Mouse (Mus musculus) cerebellum, postnatal 25 days (tissue): ENCODE data around the gene Clca1.
A peak's percentile ranks its signal among the peaks of the same experiment; 100 is the strongest.
"Not testable (repeated sequence)": the region's sequence is repeated elsewhere in the genome, so short reads cannot be mapped to it uniquely, and the experiment has no call there.

Experiments
- DNase-seq, 2 experiments: peaks; one replicate each; pipeline ENCODE4 v3.0.0; 2021; ENCODE audit warnings: mixed read lengths in 2 of 2

Gene Clca1

DNA sequence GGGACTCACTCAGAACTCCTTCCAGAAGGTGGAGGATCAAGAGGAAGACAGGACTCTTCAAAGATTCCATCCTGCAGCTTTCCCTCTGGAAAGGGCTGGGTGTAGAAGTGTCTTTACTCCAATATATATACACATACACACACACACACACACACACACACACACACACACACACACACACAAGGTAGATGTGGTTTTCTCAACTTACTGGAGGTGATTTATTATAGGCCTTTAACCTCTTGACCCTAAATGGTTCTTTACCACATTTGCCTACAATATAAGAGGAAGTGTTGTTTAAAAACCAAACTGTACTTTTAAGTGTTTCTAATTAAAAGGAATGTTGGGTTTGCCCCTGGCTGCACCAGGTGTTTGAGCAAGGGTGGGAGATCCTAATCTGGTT lies at the start of gene Clca1:
TSS of gene Clca1 (minus strand) at position 101 of the 400 bp plus-strand sequence.
- DNase-seq, result no peak

GRCm38 (mm10) chr3:145080904-145081303 lies 48.3 kb upstream of the Clca1 start:
- DNase-seq, result no peak

- no peak for DNase-seq
Observed at GRCm38 (mm10) chr3:145078405-145078804, 45.8 kb upstream of the Clca1 start.

DNA sequence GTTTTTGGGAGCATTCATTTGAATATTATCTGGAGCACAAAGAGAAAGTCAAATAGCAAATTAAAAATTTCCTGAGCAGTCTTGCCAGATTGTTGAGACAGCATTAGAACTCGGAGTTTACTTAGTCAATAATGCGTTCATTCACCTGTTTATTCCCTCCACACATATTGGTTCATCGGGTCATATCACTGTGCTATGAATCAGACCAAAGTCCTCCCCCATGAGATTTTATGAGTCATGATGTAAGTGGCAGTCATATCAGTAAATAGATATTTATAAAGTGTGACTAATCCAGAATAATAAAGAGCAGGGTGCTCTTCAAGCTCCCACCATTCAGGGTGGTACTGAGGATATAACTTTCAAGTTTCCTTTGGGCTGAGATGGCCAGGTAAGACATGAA lies 39.8 kb upstream of the Clca1 start:
- DNase-seq, result no peak

- no peak for DNase-seq
Observed at GRCm38 (mm10) chr3:145068964-145069363, 36.4 kb upstream of the Clca1 start.

DNA sequence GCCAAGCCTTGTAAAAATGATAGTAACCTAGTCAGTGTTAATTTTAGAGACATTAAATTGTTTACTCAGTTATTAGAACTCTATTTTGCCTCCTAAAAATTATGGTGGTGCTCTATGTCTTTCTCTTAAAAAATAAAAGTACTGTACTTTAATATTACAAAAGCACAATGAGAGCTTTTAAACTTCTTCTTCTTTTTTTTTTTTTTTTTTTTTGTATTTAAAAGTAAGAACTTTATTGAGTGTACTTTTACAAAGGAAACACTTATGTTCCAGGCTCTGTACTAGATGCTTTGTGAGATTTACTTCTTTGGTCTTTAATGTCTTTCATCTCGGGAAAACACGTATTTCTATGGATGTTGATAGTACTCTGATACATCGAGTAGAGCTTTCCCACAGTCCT lies 22.6 kb upstream of the Clca1 start:
- not testable (repeated sequence) for DNase-seq

- DNase-seq, result no peak
Observed at GRCm38 (mm10) chr3:145049820-145050219, 17.2 kb upstream of the Clca1 start.

GRCm38 (mm10) chr3:145038813-145039212 lies 6.2 kb upstream of the Clca1 start:
- no peak for DNase-seq

DNA sequence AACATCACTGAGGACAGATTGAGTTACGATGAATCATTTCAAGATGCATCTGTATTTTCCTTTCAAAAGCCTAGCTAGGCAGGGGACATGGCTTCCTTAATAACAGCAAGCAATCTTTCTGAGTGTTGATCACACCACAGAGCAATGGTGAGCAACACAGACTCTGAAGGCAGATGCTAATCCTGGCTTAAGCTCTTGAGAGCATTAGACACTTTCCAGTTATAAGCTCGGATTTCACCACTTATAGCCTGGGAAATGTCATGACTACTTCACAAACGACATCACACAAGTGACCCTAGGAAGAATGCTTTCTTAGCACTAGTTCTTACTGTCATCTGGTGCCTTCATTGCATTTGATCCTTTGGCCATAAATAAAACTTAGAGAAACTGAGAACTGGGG lies 4.5 kb downstream of the Clca1 start:
- DNase-seq, result no peak

DNA sequence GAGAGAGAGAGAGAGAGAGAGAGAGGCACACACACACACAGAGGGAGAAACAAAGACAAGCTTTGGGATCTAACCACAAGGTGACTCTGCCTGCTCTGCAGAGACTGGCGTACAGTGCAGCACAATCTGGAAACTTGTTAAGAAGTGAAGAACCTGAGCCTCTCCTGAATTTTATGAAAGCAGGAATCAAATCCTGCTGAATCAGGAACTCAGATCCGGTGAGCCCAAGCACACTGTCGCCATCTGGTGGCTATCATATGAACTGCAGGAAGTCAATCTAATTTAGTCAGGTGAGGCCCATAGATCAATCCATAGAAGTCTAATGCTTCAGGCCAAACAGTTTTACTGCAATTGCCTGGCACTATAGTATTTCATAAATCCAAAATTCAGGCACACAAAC lies 5.8 kb downstream of the Clca1 start:
- peak; percentile 11 to 61 for DNase-seq

DNA sequence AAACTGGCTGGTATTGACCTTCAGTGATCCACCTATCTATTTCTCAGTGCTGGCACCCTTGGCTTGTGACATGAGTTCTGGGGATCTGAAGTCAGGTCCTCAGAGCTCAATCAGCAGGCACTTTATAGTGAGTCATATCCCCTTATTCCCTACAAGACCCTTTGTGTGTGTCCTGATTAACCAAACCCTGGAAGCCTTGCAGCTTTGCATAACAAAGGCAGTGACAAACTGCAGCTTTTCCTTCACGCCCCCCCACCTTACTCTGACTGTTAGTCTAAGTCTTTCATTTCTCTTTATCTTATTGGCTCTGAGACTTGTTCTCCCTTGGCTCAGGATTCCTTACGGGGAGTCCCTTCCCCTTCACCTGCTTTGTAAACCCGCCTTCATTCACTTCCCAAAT lies 14.8 kb downstream of the Clca1 start:
- no peak for DNase-seq

GRCm38 (mm10) chr3:145004422-145004821 lies 28.2 kb downstream of the Clca1 start:
- DNase-seq, result no peak

DNA sequence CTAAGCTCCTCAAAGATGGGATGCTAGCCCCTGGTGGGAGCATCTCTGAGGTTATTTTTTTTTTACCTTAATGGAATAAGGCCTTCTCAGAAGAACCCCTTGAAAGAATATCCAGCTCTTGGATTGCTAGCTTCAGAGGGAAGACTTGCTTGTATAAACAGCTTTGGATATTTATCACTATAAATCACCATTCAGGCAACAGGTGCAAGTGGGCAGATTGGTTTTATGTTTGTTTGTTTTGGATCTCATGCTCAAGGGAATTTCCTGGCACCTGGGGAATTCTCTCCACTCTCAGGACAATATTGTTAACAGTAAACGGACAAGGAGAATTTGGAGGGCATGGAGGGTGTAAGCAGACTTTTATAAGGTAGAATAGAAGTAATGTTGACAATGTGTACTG lies 31.7 kb downstream of the Clca1 start:
- no peak for DNase-seq

DNA sequence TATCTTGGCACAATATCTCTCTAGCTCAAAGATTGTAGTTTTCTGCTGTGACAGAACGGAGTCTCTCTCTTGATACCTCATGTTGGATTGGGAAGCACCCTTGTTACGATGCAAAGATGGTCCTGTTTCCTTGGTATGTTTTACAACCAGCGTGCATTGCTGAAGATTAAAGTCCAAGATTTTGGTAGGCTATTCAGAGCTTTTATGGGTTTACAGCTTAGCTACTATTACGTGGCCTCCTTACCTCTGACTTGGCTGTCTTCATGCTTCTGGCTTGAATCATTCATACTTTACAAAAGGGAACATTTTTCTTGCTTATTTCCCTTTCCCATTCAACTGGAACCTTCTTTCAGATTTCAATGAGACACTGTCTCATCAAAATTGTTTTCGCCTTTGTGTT lies 39.5 kb downstream of the Clca1 start:
- DNase-seq, result no peak

DNA sequence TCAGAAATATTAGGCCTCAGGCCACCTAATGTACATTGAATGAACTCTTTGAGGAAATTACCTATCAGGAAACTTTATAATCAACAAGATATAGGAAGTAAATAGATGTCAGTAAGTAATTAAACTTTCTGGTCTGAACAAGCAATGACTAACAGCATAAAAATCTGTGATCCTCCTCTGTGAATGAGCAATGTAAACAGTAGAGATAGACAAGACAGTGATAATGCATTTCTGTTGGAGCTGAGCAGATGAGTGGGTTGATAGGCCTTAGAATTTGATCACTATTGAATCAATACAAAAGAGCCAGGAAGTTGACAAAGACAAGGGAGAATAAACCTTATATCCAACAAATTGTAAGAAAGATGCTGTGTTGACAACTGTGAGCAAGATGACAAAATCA lies 40.0 kb downstream of the Clca1 start:
- DNase-seq, result no peak

- no peak for DNase-seq
Observed at GRCm38 (mm10) chr3:144985890-144986289, 46.7 kb downstream of the Clca1 start.

DNA sequence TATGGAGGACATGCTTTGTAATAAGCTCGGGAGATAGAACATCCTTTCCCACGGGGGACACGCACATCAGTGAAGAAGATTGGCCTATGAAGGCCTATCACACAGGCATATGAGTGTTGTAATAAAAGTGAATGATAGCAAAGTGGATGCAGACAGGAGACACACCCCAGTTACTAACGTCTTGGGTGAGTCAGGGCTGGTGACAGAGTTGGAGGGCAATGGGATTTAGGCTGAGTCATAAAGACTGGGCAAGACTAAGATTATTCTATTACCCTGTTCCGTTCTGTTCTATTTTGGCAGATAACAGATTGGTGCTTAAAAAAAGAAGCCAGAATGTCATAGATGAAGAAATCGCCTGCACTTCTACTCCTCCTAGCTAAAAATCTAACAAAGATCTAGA lies 52.0 kb downstream of the Clca1 start:
- DNase-seq, result no peak

DNA sequence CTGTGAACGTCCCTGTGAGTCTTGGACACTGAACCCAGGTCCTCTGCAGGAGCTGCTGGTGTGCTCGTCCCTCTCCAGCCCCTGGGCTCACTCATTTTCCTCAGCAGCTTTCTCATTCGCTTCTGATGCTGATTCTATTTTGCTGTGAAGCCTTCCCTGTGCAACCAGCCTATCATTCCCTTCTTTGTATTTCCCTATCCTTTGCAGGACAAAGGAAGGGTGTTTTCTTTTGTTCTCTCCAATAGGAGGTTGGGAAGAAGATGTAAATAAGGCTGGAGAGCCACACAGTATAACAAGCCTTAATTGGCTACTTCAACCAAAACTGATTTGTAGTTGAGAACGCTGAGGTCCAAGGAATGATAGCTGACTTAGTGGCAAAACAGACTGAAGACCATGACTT lies 54.9 kb downstream of the Clca1 start:
- DNase-seq, result no peak

DNA sequence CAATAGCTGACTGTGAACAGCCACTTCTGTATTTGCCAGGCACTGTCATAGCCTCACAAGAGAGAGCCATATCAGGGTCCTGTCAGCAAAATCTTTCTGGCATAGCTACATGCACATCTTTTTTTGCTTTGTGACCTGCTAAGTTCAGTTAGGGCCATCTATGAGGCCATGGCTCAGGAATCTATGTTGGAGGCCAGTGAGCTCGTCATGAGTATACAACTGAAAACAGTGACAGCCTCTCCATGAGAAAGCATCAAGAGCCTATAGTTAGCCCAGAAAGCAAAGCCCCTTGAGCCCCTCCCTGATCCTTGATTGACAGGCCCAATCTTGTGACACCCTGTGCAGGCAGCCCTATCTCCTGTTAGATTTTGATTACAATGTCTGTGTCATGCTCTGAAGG lies 56.5 kb downstream of the Clca1 start:
- DNase-seq, result no peak

GRCm38 (mm10) chr3:144974945-144975344 lies 57.6 kb downstream of the Clca1 start, which contains the start of gene Clca4a:
Gene Clca4a, minus strand, starts transcription at chr3:144975045.
- no peak for DNase-seq

DNA sequence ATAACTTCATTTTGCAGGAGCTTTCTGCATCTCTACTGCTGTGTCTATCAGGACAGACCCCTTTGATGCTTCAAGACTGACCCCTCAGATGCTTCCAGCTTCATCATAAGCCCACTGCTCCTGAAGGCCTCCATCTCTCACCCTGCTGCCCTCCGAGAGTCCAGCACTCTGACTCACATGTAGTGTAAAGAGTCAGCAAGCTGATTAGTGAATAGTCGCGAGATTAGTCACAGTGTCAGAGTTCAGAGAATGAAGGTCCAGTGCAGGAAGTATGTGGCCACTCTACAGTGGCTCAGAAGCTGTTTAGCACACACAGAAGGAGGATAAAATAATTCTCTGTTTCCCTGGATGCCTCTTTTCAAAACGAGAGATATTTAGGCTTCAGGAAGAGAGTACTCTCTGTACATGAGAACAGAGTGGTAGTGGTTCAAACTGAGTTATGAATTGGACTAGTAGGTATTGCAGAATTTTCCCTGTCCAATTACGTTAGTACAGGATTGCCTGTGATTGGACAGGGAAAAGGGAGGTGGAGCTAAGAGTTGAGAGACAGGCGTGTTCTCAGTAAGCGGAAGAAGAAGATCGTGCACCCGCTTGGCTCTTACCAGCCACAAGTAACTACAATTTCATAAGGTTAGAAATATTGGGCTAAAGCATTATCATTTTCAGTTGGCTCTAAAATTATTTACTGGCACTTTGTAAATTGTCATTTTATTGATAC lies 60.9 kb downstream of the Clca1 start:
- DNase-seq, result no peak

- no peak for DNase-seq
Observed at GRCm38 (mm10) chr3:144969755-144970154, 62.8 kb downstream of the Clca1 start.

DNA sequence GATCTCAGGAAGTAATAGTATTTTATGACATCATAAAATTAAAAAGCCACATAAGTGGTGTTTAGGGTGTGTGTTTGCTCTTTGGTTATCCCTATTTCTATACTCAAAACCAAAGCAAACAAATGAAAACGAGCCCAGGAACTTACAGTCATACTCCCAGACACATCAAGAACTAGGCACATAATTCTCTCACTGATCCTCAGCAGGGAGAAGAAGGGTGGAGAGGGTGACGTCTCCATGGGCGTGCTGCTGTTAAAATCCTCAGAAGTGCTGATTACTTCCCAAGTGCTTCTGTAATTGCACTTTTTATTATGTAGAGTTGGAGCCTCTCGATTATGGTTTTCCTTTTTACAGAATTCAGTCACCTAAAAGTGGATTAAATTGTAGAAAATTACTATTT lies 66.5 kb downstream of the Clca1 start:
- DNase-seq, result no peak
